Mouse (Mus musculus) brain, adult 2 months (tissue): Measurements from ENCODE around the gene Gnai2.
"Not testable (repeated sequence)": the region's sequence is repeated elsewhere in the genome, so short reads cannot be mapped to it uniquely, and the experiment has no call there.

ENCODE experiments used
- DNase-seq: peaks from one replicate; pipeline ENCODE4 v3.0.0; 2011; ENCODE audit warnings: low read depth, low spot score

Gene Gnai2

DNA sequence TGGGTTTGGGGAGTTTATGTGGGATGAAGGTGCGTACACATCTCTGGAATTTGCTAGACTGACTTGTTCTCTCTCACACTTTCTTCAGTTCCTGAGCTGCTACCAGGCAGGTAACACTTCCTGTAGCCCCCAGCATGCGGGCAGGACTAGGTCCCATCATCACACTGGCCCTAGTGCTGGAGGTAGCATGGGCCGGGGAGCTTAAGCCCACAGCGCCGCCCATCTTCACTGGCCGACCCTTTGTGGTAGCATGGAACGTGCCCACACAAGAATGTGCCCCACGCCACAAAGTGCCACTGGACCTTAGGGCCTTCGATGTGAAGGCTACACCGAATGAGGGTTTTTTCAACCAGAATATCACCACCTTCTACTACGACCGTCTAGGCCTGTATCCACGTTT lies 65.2 kb downstream of the Gnai2 start:
- no peak for DNase-seq

GRCm38 (mm10) chr9:107569270-107569669 lies 65.9 kb downstream of the Gnai2 start:
- DNase-seq: peak; percentile 35

GRCm38 (mm10) chr9:107568331-107569261 lies 66.6 kb downstream of the Gnai2 start:
- peak; percentile 88 for DNase-seq

- DNase-seq: no peak
Measured at GRCm38 (mm10) chr9:107567702-107568319, 67.4 kb downstream of the Gnai2 start, which contains the start of gene Hyal2. Hyal2 (plus strand) TSS chr9:107567945.

DNA sequence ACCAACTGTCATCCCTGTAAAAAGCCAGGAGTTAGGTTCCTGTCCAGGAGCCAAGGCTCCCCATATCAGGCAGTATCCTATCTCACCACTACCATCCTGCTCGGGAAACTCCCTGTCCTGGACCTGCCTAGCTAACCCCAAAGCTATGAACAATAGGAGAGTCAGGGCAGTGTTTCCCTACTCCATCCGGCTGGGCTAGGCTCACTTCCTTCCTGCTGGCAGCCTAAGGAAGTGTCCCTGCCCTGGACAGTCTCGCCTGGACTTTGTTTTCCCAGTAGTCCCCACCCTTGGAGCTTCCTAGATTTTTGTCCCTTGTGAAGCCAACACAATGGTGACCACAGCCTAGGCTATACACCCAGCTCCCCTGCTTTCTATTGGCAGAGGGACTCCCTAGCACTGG lies 68.3 kb downstream of the Gnai2 start:
- DNase-seq: no peak

DNA sequence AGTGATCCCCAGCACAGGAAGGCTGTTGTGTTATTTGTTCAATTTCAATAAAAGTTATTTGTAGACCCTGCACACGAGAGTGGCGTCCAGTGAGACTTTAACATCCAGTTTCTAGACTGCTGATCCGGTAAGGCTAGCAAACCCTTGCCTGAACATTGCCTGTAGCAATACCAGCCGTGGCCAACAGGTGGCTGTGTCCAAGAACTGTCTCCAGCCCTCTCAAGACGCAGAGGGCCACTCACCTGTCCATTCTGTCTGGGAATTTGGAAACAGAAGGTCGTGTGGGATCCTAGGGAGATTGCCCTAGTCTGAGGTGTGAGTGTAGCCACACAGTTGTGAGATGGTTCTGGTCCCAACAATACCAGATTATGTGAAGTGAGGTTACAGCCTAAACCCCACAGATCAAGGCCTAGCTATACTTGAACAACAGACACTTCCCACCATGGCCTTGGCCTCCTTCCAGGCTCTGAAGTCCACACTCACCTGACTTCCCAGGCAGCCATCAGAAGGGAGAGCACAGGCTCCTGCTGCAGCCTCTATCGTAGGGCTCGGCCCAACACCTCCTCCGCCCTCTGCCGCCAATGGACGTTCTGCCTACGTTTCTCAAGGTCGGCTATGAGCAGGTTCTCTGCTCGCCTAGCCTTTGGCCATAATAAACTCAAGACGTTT lies 69.0 kb downstream of the Gnai2 start:
- peak; percentile 87 for DNase-seq

GRCm38 (mm10) chr9:107565556-107565955 lies 69.6 kb downstream of the Gnai2 start:
- DNase-seq: not testable (repeated sequence)
